Mouse (Mus musculus): ENCODE data around the gene Cfap61. TPM values are rescaled to one million over a fixed set of nuclear protein-coding genes. Genes with fewer than 3 reads are reported as not detected.

Gene Cfap61
- polyA plus RNA-seq, 1 experiment, result 0.23 TPM

- TF ChIP-seq POLR2A (IDR thresholded peaks at IDR 0.05; ENCODE audit: control insufficient read depth, extremely low read depth, insufficient read depth, low read length, poor library complexity) (no peak), CTCF (IDR thresholded peaks at IDR 0.05; ENCODE audit: borderline replicate concordance, control insufficient read depth, extremely low read depth, insufficient read depth, low read length, poor library complexity) (no peak)
- no peaks in the 10 kb centered on the region for H3K27me3 ChIP-seq (ENCODE audit: control insufficient read depth, insufficient read depth, low read length)
- WGBS, result 90% methylated on average over 6 of the region's 6 CpGs
- no peaks in the 10 kb centered on the region for H3K4me1 ChIP-seq (replicated peaks; ENCODE audit: control insufficient read depth, insufficient read depth, low read length)
- DNase-seq, result no peak
- no peaks in the 10 kb centered on the region for H3K36me3 ChIP-seq (ENCODE audit: control insufficient read depth, insufficient read depth, low read length)
- H3K4me3 ChIP-seq (ENCODE audit: control insufficient read depth, insufficient read depth, low read length), result no peak overlapping the region
- no peak overlapping the region for H3K27ac ChIP-seq (ENCODE audit: control insufficient read depth, insufficient read depth, low read length)
These were observed 148.8 kb downstream of the Cfap61 start for GRCm38 (mm10) chr2:146083326-146083871.

- Histone ChIP-seq H3K4me1 (replicated peaks; ENCODE audit: control insufficient read depth, insufficient read depth, low read length) (no peaks in the 10 kb centered on the region), H3K27ac (ENCODE audit: control insufficient read depth, insufficient read depth, low read length) (no peak overlapping the region), H3K4me3 (ENCODE audit: control insufficient read depth, insufficient read depth, low read length) (no peak overlapping the region), H3K36me3 (ENCODE audit: control insufficient read depth, insufficient read depth, low read length) (no peaks in the 10 kb centered on the region), H3K27me3 (ENCODE audit: control insufficient read depth, insufficient read depth, low read length) (no peaks in the 10 kb centered on the region)
- no peak for DNase-seq
- WGBS, result 97% methylated on average over 1 of the region's 1 CpGs
- TF ChIP-seq CTCF (IDR thresholded peaks at IDR 0.05; ENCODE audit: borderline replicate concordance, control insufficient read depth, extremely low read depth, insufficient read depth, low read length, poor library complexity) (no peak), POLR2A (IDR thresholded peaks at IDR 0.05; ENCODE audit: control insufficient read depth, extremely low read depth, insufficient read depth, low read length, poor library complexity) (no peak)
These were observed 152.8 kb downstream of the Cfap61 start for GRCm38 (mm10) chr2:146087411-146087810.

- Histone ChIP-seq H3K27ac (ENCODE audit: control insufficient read depth, insufficient read depth, low read length) (no peak overlapping the region), H3K4me1 (replicated peaks; ENCODE audit: control insufficient read depth, insufficient read depth, low read length) (no peaks in the 10 kb centered on the region), H3K27me3 (ENCODE audit: control insufficient read depth, insufficient read depth, low read length) (no peaks in the 10 kb centered on the region), H3K4me3 (ENCODE audit: control insufficient read depth, insufficient read depth, low read length) (no peak overlapping the region), H3K36me3 (ENCODE audit: control insufficient read depth, insufficient read depth, low read length) (no peaks in the 10 kb centered on the region)
- no peak for TF ChIP-seq CTCF (IDR thresholded peaks at IDR 0.05; ENCODE audit: borderline replicate concordance, control insufficient read depth, extremely low read depth, insufficient read depth, low read length, poor library complexity)
- 86% methylated on average over 6 of the region's 6 CpGs for WGBS
- DNase-seq, result no peak
These were observed 154.6 kb downstream of the Cfap61 start for GRCm38 (mm10) chr2:146089157-146089692.

- no peak overlapping the region for H3K4me3 ChIP-seq (ENCODE audit: control insufficient read depth, insufficient read depth, low read length)
- no peaks in the 10 kb centered on the region for H3K4me1 ChIP-seq (replicated peaks; ENCODE audit: control insufficient read depth, insufficient read depth, low read length)
- H3K27me3 ChIP-seq (ENCODE audit: control insufficient read depth, insufficient read depth, low read length), result no peaks in the 10 kb centered on the region
- DNase-seq, result no peak
- TF ChIP-seq CTCF (IDR thresholded peaks at IDR 0.05; ENCODE audit: borderline replicate concordance, control insufficient read depth, extremely low read depth, insufficient read depth, low read length, poor library complexity), result no peak
- TF ChIP-seq POLR2A (IDR thresholded peaks at IDR 0.05; ENCODE audit: control insufficient read depth, extremely low read depth, insufficient read depth, low read length, poor library complexity), result no peak
- H3K36me3 ChIP-seq (ENCODE audit: control insufficient read depth, insufficient read depth, low read length), result no peaks in the 10 kb centered on the region
- no peak overlapping the region for H3K27ac ChIP-seq (ENCODE audit: control insufficient read depth, insufficient read depth, low read length)
- 97% methylated on average over 5 of the region's 5 CpGs for WGBS
These were observed 162.9 kb downstream of the Cfap61 start for GRCm38 (mm10) chr2:146097532-146097931.

- no peak overlapping the region for H3K27ac ChIP-seq (ENCODE audit: control insufficient read depth, insufficient read depth, low read length)
- TF ChIP-seq POLR2A (IDR thresholded peaks at IDR 0.05; ENCODE audit: control insufficient read depth, extremely low read depth, insufficient read depth, low read length, poor library complexity) (no peak), CTCF (IDR thresholded peaks at IDR 0.05; ENCODE audit: borderline replicate concordance, control insufficient read depth, extremely low read depth, insufficient read depth, low read length, poor library complexity) (no peak)
- no peaks in the 10 kb centered on the region for H3K4me1 ChIP-seq (replicated peaks; ENCODE audit: control insufficient read depth, insufficient read depth, low read length)
- WGBS, result 73% methylated on average over 16 of the region's 16 CpGs
- no peak for DNase-seq
- no peak overlapping the region for H3K4me3 ChIP-seq (ENCODE audit: control insufficient read depth, insufficient read depth, low read length)
- no peaks in the 10 kb centered on the region for H3K27me3 ChIP-seq (ENCODE audit: control insufficient read depth, insufficient read depth, low read length)
- H3K36me3 ChIP-seq (ENCODE audit: control insufficient read depth, insufficient read depth, low read length), result no peaks in the 10 kb centered on the region
These were observed 164.5 kb downstream of the Cfap61 start for GRCm38 (mm10) chr2:146098853-146099717.

GRCm38 (mm10) chr2:146099838-146100237 is 165.3 kb downstream of the Cfap61 start:
- TF ChIP-seq CTCF (IDR thresholded peaks at IDR 0.05; ENCODE audit: borderline replicate concordance, control insufficient read depth, extremely low read depth, insufficient read depth, low read length, poor library complexity) (no peak), POLR2A (IDR thresholded peaks at IDR 0.05; ENCODE audit: control insufficient read depth, extremely low read depth, insufficient read depth, low read length, poor library complexity) (no peak)
- no peaks in the 10 kb centered on the region for H3K4me1 ChIP-seq (replicated peaks; ENCODE audit: control insufficient read depth, insufficient read depth, low read length)
- no peak for DNase-seq
- no peak overlapping the region for H3K4me3 ChIP-seq (ENCODE audit: control insufficient read depth, insufficient read depth, low read length)
- no peaks in the 10 kb centered on the region for H3K36me3 ChIP-seq (ENCODE audit: control insufficient read depth, insufficient read depth, low read length)
- H3K27ac ChIP-seq (ENCODE audit: control insufficient read depth, insufficient read depth, low read length), result no peak overlapping the region
- 94% methylated on average over 3 of the region's 3 CpGs for WGBS
- no peaks in the 10 kb centered on the region for H3K27me3 ChIP-seq (ENCODE audit: control insufficient read depth, insufficient read depth, low read length)
